Mouse (Mus musculus): ENCODE data around the gene Kcnq4. TPM values are rescaled to one million over a fixed set of nuclear protein-coding genes. Genes with fewer than 3 reads are reported as not detected.

The Kcnq4 gene
- polyA plus RNA-seq, 1 experiment from 2014 or later, result 3.9 TPM

- no peak for DNase-seq (ENCODE audit: low spot score)
- no peak for ATAC-seq
- H3K4me2 ChIP-seq (replicated peaks; ENCODE audit: low read depth, low read length), result no peak overlapping the region
- 0 out of 2 replicates have a peak, but pooled peaks cover under 1% of the 10 kb centered on the region for H3K27me3 ChIP-seq (replicated peaks; ENCODE audit: insufficient read depth, low read length)
- H3K9ac ChIP-seq (replicated peaks; ENCODE audit: low read depth), result no peak overlapping the region
- H3K27ac ChIP-seq (ENCODE audit: low read length), result no peak overlapping the region
- 65% methylated on average over 8 of the region's 8 CpGs for WGBS
- TF ChIP-seq EP300 (IDR thresholded peaks at IDR 0.05), result no peak
- no peak for TF ChIP-seq CTCF (IDR thresholded peaks at IDR 0.05)
- no peaks in the 10 kb centered on the region for H3K9me3 ChIP-seq (ENCODE audit: low read length)
- H3K36me3 ChIP-seq (ENCODE audit: insufficient read depth, low read length), result no peaks in the 10 kb centered on the region
- no peak overlapping the region for H3K4me3 ChIP-seq (ENCODE audit: low read depth, low read length)
- no peaks in the 10 kb centered on the region for H3K4me1 ChIP-seq (ENCODE audit: insufficient read depth, low read depth, low read length)
Measured at GRCm38 (mm10) chr4:120655898-120656297, 92.5 kb downstream of the Kcnq4 start.

- 23% methylated on average over 7 of the region's 7 CpGs for WGBS
- TF ChIP-seq EP300 (IDR thresholded peaks at IDR 0.05) (no peak), CTCF (IDR thresholded peaks at IDR 0.05) (no peak)
Measured at GRCm38 (mm10) chr4:120650208-120650592, 98.2 kb downstream of the Kcnq4 start.

GRCm38 (mm10) chr4:120649369-120650207 is 98.8 kb downstream of the Kcnq4 start:
- Histone ChIP-seq H3K4me3 (ENCODE audit: low read depth, low read length) (peak overlapping the region; percentile 26), H3K4me1 (ENCODE audit: insufficient read depth, low read depth, low read length) (no peaks in the 10 kb centered on the region), H3K9ac (replicated peaks; ENCODE audit: low read depth) (no peak overlapping the region), H3K9me3 (ENCODE audit: low read length) (no peaks in the 10 kb centered on the region), H3K27me3 (replicated peaks; ENCODE audit: insufficient read depth, low read length) (peaks cover 15% of the 10 kb centered on the region; the same call in 1 of the 2 replicates), H3K4me2 (replicated peaks; ENCODE audit: low read depth, low read length) (peak overlapping the region; percentile 57), H3K36me3 (ENCODE audit: insufficient read depth, low read length) (no peaks in the 10 kb centered on the region), H3K27ac (ENCODE audit: low read length) (no peak overlapping the region)
- DNase-seq (ENCODE audit: low spot score) (no peak), ATAC-seq (no peak)
- TF ChIP-seq EP300 (IDR thresholded peaks at IDR 0.05) (no peak), CTCF (IDR thresholded peaks at IDR 0.05) (no peak)
- 6% methylated on average over 45 of the region's 55 CpGs for WGBS

More at GRCm38 (mm10) chr4:120650208-120650592, 98.2 kb downstream of the Kcnq4 start:
- Histone ChIP-seq H3K27ac (ENCODE audit: low read length) (no peak overlapping the region), H3K4me2 (replicated peaks; ENCODE audit: low read depth, low read length) (peak overlapping the region; percentile 57; the same call in 1 of the 2 replicates), H3K9me3 (ENCODE audit: low read length) (no peaks in the 10 kb centered on the region), H3K4me3 (ENCODE audit: low read depth, low read length) (peak overlapping the region; percentile 26; the same call in 1 of the 2 replicates), H3K27me3 (replicated peaks; ENCODE audit: insufficient read depth, low read length) (peaks cover 15% of the 10 kb centered on the region; the same call in 1 of the 2 replicates), H3K36me3 (ENCODE audit: insufficient read depth, low read length) (no peaks in the 10 kb centered on the region), H3K9ac (replicated peaks; ENCODE audit: low read depth) (no peak overlapping the region), H3K4me1 (ENCODE audit: insufficient read depth, low read depth, low read length) (no peaks in the 10 kb centered on the region)
- DNase-seq (ENCODE audit: low spot score) (no peak), ATAC-seq (no peak)

MicroRNAs encoded within 50 kb of the gene (microRNA counts, 519-probe panel; counts per million panel counts)
- 5,124 counts per million, percentile 61 among the panel's probes with 10 or more counts for microRNA mmu-miR-30e

Small RNAs within 50 kb of the gene (microRNA-seq; reads per million reads assigned to microRNA genes)
- 33.5 reads per million, percentile 37 among the genes with 10 or more reads in this experiment for gene Mir30c-1
- gene Mir30e, result not detected
- gene Mir30f, result not detected

Other genes with a start within 250 kb of the Kcnq4 start
- 0.10 TPM in 1 of 2 replicates, not detected in the other for gene Slfnl1, start 216.4 kb downstream of the Kcnq4 start, polyA plus RNA-seq (2015; fragmentation: Nextera tagmentation; extraction: Ambion mirVana)
- 38.5 and 65.1 TPM in 2 replicates for gene Ctps, start 178.3 kb downstream of the Kcnq4 start, polyA plus RNA-seq (2015; fragmentation: Nextera tagmentation; extraction: Ambion mirVana)
- gene Gm8439, start 159.9 kb downstream of the Kcnq4 start, polyA plus RNA-seq (2015; fragmentation: Nextera tagmentation; extraction: Ambion mirVana), result not detected in 2 replicates
- gene Cited4, start 82.0 kb downstream of the Kcnq4 start, polyA plus RNA-seq (2015; fragmentation: Nextera tagmentation; extraction: Ambion mirVana), result 3.9 and 4.2 TPM in 2 replicates
- 53.7 and 54.5 TPM in 2 replicates for gene Nfyc, start 83.0 kb upstream of the Kcnq4 start, polyA plus RNA-seq (2015; fragmentation: Nextera tagmentation; extraction: Ambion mirVana)
- gene Rims3, start 106.2 kb upstream of the Kcnq4 start, polyA plus RNA-seq (2015; fragmentation: Nextera tagmentation; extraction: Ambion mirVana), result 0.21 and 0.26 TPM in 2 replicates
- 12.6 and 13.1 TPM in 2 replicates for gene Exo5, start 176.4 kb upstream of the Kcnq4 start, polyA plus RNA-seq (2015; fragmentation: Nextera tagmentation; extraction: Ambion mirVana)
- 6.7 TPM in 2 replicates for gene Zfp69, start 203.1 kb upstream of the Kcnq4 start, polyA plus RNA-seq (2015; fragmentation: Nextera tagmentation; extraction: Ambion mirVana)